Mouse (Mus musculus): ENCODE measurements around the gene Nipsnap2. TPM values are rescaled to one million over a fixed set of nuclear protein-coding genes. Genes with fewer than 3 reads are reported as not detected.
"Not testable (repeated sequence)": the region's sequence is repeated elsewhere in the genome, so short reads cannot be mapped to it uniquely, and the experiment has no call there.

Gene Nipsnap2
- polyA plus RNA-seq, 1 experiment from 2014 or later, result 51.5 TPM

DNA sequence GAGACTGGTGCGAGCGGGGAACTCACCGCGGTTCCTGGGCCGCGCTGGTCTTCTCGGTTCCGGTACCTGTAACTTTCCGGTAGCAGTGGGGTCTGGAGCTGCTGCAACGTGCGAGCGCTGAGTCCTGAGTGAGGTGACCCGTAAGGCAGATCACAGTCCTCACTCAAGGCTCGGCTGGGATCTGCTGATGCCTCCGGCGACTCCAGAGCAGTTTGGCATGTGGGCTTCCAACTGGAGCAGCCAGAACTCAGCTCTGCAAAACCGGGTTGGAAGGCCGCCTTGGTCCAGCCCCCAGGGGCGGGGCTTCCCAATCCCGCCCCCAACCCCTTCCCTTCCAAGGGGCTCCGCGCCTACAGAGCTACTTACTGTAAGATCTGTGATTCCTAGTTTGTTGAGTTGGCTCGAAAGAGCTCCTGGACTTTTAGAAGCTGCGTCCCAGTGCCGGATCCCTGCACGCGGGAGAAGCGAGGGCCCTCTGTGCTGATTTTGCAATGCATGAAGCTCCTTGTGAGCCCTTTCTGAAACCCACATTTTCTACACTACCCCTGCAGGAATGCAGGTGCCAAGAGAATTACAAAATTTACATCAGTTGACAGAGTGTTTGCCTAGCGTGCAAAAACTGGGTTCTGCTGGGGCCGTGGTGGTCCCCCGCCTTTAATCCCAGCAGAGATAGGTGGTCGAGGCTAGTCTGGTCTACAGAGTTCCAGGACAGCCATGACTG lies 54.3 kb downstream of the Nipsnap2 start:
- Histone ChIP-seq H3K79me2 (ENCODE audit: inconsistent target) (no peaks in the 10 kb centered on the region), H3K27ac (no peak overlapping the region), H3K4me3 (ENCODE audit: inconsistent target) (peak overlapping the region; percentile 70), H3K36me3 (ENCODE audit: inconsistent target) (no peaks in the 10 kb centered on the region)
- WGBS (ENCODE audit: missing documents), result 4% methylated on average over 31 of the region's 32 CpGs

- Histone ChIP-seq H3K79me2 (ENCODE audit: inconsistent target) (no peaks in the 10 kb centered on the region), H3K27ac (no peak overlapping the region), H3K4me3 (ENCODE audit: inconsistent target) (no peak overlapping the region), H3K36me3 (ENCODE audit: inconsistent target) (no peaks in the 10 kb centered on the region)
- WGBS (ENCODE audit: missing documents), result 100% methylated on average over 3 of the region's 3 CpGs
Measured at GRCm38 (mm10) chr5:129780131-129780530, 55.3 kb downstream of the Nipsnap2 start.

DNA sequence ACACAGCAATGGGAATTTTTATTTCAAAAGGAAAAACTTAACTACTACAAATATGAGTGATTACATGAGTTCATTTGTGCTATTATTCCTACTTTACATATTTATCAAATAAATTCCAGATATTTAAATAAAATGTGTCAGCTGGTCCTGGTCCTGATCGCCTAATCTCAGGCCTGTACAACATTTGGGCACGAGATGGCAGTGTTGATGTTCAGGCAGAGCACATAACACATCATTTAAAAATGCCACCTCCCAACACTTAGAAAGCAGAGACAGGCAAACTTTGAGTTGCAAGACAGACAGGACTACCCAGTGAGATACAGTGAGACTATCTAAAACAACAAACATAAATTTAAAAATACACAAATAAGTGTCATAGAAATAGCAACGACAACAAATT lies 57.3 kb downstream of the Nipsnap2 start:
- H3K27ac ChIP-seq, result no peak overlapping the region
- H3K36me3 ChIP-seq (ENCODE audit: inconsistent target), result no peaks in the 10 kb centered on the region
- H3K4me3 ChIP-seq (ENCODE audit: inconsistent target), result no peak overlapping the region
- WGBS (ENCODE audit: missing documents), result 29% methylated on average over 3 of the region's 3 CpGs
- H3K79me2 ChIP-seq (ENCODE audit: inconsistent target), result no peaks in the 10 kb centered on the region; the same call in 1 of the 2 replicates

GRCm38 (mm10) chr5:129785235-129785870 lies 60.5 kb downstream of the Nipsnap2 start:
- WGBS (ENCODE audit: missing documents), result 97% methylated on average over 5 of the region's 5 CpGs
- H3K36me3 ChIP-seq (ENCODE audit: inconsistent target), result peaks cover 16% of the 10 kb centered on the region; the same call in 1 of the 2 replicates
- H3K79me2 ChIP-seq (ENCODE audit: inconsistent target), result peaks cover 31% of the 10 kb centered on the region
- no peak overlapping the region for H3K4me3 ChIP-seq (ENCODE audit: inconsistent target)
- H3K27ac ChIP-seq, result no peak overlapping the region

DNA sequence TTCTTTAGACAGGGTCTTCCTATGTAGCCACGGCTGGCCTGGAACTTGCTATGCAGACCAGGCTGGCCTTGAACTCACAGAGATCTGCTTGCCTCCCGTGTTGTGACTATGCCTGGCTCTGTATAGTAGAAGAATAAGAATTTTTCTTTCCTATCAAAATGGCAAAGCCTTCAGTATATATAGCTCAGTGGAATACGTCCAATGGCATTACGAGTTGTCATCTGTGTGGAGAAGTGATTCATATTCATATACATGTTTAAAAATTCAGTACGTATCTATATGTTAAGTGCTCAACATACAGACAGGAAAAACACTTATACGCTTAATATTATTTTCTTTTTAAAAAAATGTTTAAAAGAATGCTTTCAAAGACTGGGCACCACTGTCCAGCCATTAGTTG lies 61.3 kb downstream of the Nipsnap2 start:
- peaks cover 34% of the 10 kb centered on the region for H3K79me2 ChIP-seq (ENCODE audit: inconsistent target)
- WGBS (ENCODE audit: missing documents), result 78% methylated on average over 6 of the region's 6 CpGs
- peaks cover 20% of the 10 kb centered on the region for H3K36me3 ChIP-seq (ENCODE audit: inconsistent target)
- H3K27ac ChIP-seq, result peak overlapping the region; percentile 92
- H3K4me3 ChIP-seq (ENCODE audit: inconsistent target), result peak overlapping the region; percentile 70

DNA sequence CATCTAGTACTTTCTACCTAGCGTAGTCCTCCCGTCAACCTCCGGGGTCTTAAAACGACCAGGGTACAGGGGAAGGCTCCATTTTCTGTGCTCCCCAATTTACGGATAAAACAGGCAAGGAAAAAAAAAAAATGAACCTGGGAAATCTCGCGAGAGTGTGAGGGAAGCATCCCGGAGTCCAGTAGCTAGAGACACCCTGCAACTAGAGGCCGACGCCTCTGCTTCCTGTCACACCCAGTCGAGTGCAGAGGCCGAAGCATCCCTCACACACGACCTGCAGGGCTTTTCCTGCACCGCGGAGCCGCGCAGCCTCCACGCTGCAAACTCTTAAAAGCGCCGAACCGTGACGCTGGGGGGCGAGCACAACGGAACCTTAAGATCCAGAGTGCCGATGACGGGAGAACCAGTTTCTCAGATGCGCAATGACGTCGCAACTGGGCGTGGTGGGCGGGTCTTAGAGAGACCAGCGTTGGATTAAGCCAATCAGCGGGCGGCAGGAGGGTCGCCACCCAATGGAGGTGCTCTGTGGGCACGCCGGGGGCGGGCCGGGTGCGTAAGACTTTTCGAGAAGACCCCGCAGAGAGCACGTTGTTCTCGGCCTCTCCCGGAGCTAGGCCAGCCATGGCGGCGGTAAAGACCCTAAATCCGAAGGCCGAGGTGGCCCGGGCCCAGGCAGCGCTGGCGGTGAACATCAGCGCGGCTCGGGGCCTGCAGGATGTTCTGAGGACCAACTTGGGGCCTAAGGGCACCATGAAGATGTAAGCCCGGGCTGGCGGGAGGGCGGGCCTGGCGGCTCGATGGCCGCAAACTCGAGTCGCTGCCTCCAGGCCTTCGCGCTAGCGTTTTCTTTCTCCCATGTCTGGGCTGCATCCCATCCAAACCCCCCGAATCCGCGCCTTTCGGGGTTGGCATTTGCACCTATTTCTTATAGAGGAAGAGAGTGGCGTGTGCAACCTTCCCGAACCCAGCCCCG lies 62.2 kb downstream of the Nipsnap2 start, which contains the start of gene Psph:
Gene Psph (minus strand): TSS at position 632 of the 973 bp plus-strand sequence.
- peaks cover 30% of the 10 kb centered on the region for H3K36me3 ChIP-seq (ENCODE audit: inconsistent target)
- peak within 1 kb of the TSS; percentile 70 for H3K4me3 ChIP-seq (ENCODE audit: inconsistent target)
- peak within 1 kb of the TSS; percentile 92 for H3K27ac ChIP-seq
- under 1% methylated on average over 73 of the region's 73 CpGs for WGBS (ENCODE audit: missing documents)
- peaks cover 38% of the 10 kb centered on the region for H3K79me2 ChIP-seq (ENCODE audit: inconsistent target)

GRCm38 (mm10) chr5:129787818-129788593 lies 63.1 kb downstream of the Nipsnap2 start:
- Histone ChIP-seq H3K4me3 (ENCODE audit: inconsistent target) (peak overlapping the region; percentile 70), H3K36me3 (ENCODE audit: inconsistent target) (peaks cover 38% of the 10 kb centered on the region), H3K79me2 (ENCODE audit: inconsistent target) (peaks cover 39% of the 10 kb centered on the region), H3K27ac (peak overlapping the region; percentile 31)
- 11% methylated on average over 11 of the region's 11 CpGs for WGBS (ENCODE audit: missing documents)

DNA sequence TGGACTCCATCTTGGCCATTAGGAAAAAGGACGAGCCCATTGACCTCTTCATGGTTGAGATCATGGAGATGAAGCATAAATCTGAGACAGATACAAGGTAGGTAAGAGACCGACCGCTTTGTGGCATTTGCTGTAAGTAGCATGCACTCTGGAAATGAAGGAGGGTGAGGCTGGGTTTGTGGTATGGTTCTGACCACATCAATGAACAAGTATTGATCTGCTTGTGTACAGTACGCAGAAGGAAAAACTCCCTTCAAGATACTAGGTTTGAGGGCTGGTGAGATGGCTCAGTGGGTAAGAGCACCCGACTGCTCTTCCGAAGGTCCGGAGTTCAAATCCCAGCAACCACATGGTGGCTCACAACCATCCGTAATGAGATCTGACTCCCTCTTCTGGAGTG lies 65.7 kb downstream of the Nipsnap2 start:
- not testable (repeated sequence) for H3K4me3 ChIP-seq (ENCODE audit: inconsistent target); H3K27ac ChIP-seq
- H3K79me2 ChIP-seq (ENCODE audit: inconsistent target), result peaks cover 39% of the 10 kb centered on the region
- peaks cover 53% of the 10 kb centered on the region for H3K36me3 ChIP-seq (ENCODE audit: inconsistent target)
- 96% methylated on average over 4 of the region's 8 CpGs for WGBS (ENCODE audit: missing documents)

Other genes starting within 250 kb of the Nipsnap2 start
- gene Sfswap, start 223.8 kb upstream of the Nipsnap2 start, polyA plus RNA-seq (2018), result 25.2 to 54.6 TPM (median 31.2 TPM) in 3 replicates
- gene Mmp17, start 140.9 kb upstream of the Nipsnap2 start, polyA plus RNA-seq (2018), result 0.10 TPM in 1 of 3 replicates, not detected in the others
- gene Zfp11, start 55.0 kb upstream of the Nipsnap2 start, polyA plus RNA-seq (2018), result 0.86 to 2.6 TPM (median 2.2 TPM) in 3 replicates
- gene Sept14, start 16.6 kb upstream of the Nipsnap2 start, polyA plus RNA-seq (2018), result not detected in 3 replicates
- gene Mrps17, start 9.6 kb upstream of the Nipsnap2 start, polyA plus RNA-seq (2018), result 39.4 to 79.4 TPM (median 50.8 TPM) in 3 replicates
- 3.3 to 6.5 TPM (median 5.6 TPM) in 3 replicates for gene Psph, start 62.4 kb downstream of the Nipsnap2 start, polyA plus RNA-seq (2018)
- gene Sumf2, start 121.9 kb downstream of the Nipsnap2 start, polyA plus RNA-seq (2018), result 10.1 to 18.3 TPM (median 12.6 TPM) in 3 replicates
- 61.0 to 327 TPM (median 283 TPM) in 3 replicates for gene Chchd2, start 162.4 kb downstream of the Nipsnap2 start, polyA plus RNA-seq (2018)
- gene Zbed5, start 170.7 kb downstream of the Nipsnap2 start, polyA plus RNA-seq (2018), result 0.23 to 0.46 TPM (median 0.32 TPM) in 3 replicates
- not detected in 3 replicates for gene Phkg1, start 173.5 kb downstream of the Nipsnap2 start, polyA plus RNA-seq (2018)
- gene Nupr1l, start 183.5 kb downstream of the Nipsnap2 start, polyA plus RNA-seq (2018), result 0.11 to 1.1 TPM (median 0.14 TPM) in 3 replicates
- gene Vkorc1l1, start 216.9 kb downstream of the Nipsnap2 start, polyA plus RNA-seq (2018), result 13.1 to 24.0 TPM (median 20.1 TPM) in 3 replicates